Comparison of ENCODE assay signal across 32 mouse cellular contexts in genomic region chr6:117800824-117801223, GRCm38 (mm10). TPM values are rescaled to one million over a fixed set of nuclear protein-coding genes. Genes with fewer than 3 reads are reported as not detected.
DNase-seq lines count a peak whose midpoint lies in the region; ATAC-seq lines count a peak whose summit lies in the region.
"Had no signal": no experiment of that assay in that cellular context is flagged by ENCODE, and none has a peak within 500 bp of the region (broad histone marks: within the 10 kb centered on the region; RNA-seq: fewer than 3 reads in every experiment).

No protein-coding gene starts in this region.

- H3K27me3 ChIP-seq in intestine, embryonic 15.5 days (replicated peaks) = no peaks in the 10 kb centered on the region
- H3K27me3 ChIP-seq: embryonic facial prominence, embryonic 15.5 days; limb, embryonic 13.5 days; lung, embryonic 15.5 days; neural tube, embryonic 12.5 days had no signal

- WGBS in intestine, embryonic 15.5 days = 86% methylated on average over 7 of the region's 7 CpGs

- H3K27ac ChIP-seq in intestine, embryonic 15.5 days = no peak overlapping the region
- H3K27ac ChIP-seq: embryonic facial prominence, embryonic 10.5 days; embryonic facial prominence, embryonic 15.5 days; kidney, postnatal 0 days; limb, embryonic 13.5 days; lung, embryonic 15.5 days; midbrain, embryonic 10.5 days; neural tube, embryonic 12.5 days; stomach, postnatal 0 days had no signal

- intact Hi-C loops in left cerebral cortex, postnatal 4 days (cut with DNase I) = no loop called here

- ATAC-seq in intestine, embryonic 15.5 days = no peak
- ATAC-seq: CD4-positive, CD25-positive, alpha-beta regulatory T cell, adult 4 months; forebrain, embryonic 14.5 days; hindbrain, embryonic 16.5 days; intestine, embryonic 16.5 days had no signal

- no peaks in the 10 kb centered on the region for H3K9me3 ChIP-seq in intestine, embryonic 15.5 days
- H3K9me3 ChIP-seq: embryonic facial prominence, embryonic 10.5 days; embryonic facial prominence, embryonic 15.5 days; limb, embryonic 13.5 days; lung, embryonic 15.5 days; midbrain, embryonic 10.5 days; neural tube, embryonic 12.5 days had no signal

- no peaks in the 10 kb centered on the region for H3K4me1 ChIP-seq in intestine, embryonic 15.5 days (replicated peaks)
- H3K4me1 ChIP-seq: embryonic facial prominence, embryonic 15.5 days; limb, embryonic 13.5 days; lung, embryonic 15.5 days; neural tube, embryonic 12.5 days had no signal

- no peaks in the 10 kb centered on the region for H3K36me3 ChIP-seq in intestine, embryonic 15.5 days
- H3K36me3 ChIP-seq: embryonic facial prominence, embryonic 10.5 days; embryonic facial prominence, embryonic 15.5 days; limb, embryonic 13.5 days; lung, embryonic 15.5 days; midbrain, embryonic 10.5 days; neural tube, embryonic 12.5 days had no signal

- peak; percentile 34 to 64 for DNase-seq in frontal cortex, postnatal 36 days (ENCODE audit: low spot score in 2 of 2)
- no peak for DNase-seq in frontal cortex, postnatal 10 days (ENCODE audit: low spot score in 2 of 2)
- peak; percentile 28 for DNase-seq in left cerebral cortex, adult 11 months (ENCODE audit: low spot score)
- DNase-seq in left cerebral cortex, postnatal 4 days = no peak
- peak; percentile 28 to 31 for DNase-seq in right cerebral cortex, adult 2 months (ENCODE audit: low spot score in 2 of 2)
- no peak for DNase-seq in right cerebral cortex, postnatal 14 days
- DNase-seq: adrenal gland, postnatal 25 days; cerebellum, adult 18-20 months; cerebellum, postnatal 10 days; gastrocnemius, postnatal 25 days; heart, adult 18-20 months; heart, postnatal 36 days; kidney, adult 8-10 months; kidney, postnatal 4 days; thymus, adult 2 months; thymus, postnatal 36 days had no signal

- no peak overlapping the region for H3K9ac ChIP-seq in intestine, embryonic 15.5 days
- H3K9ac ChIP-seq: embryonic facial prominence, embryonic 15.5 days; limb, embryonic 13.5 days; lung, embryonic 15.5 days; neural tube, embryonic 12.5 days had no signal

- H3K4me3 ChIP-seq in intestine, embryonic 15.5 days (replicated peaks) = no peak overlapping the region
- H3K4me3 ChIP-seq: embryonic facial prominence, embryonic 10.5 days; embryonic facial prominence, embryonic 15.5 days; limb, embryonic 13.5 days; lung, embryonic 15.5 days; midbrain, embryonic 10.5 days; myocyte; neural tube, embryonic 12.5 days had no signal

- no peak overlapping the region for H3K4me2 ChIP-seq in intestine, embryonic 15.5 days (replicated peaks)
- H3K4me2 ChIP-seq: embryonic facial prominence, embryonic 15.5 days; heart, embryonic 11.5 days; limb, embryonic 13.5 days; liver, embryonic 11.5 days; lung, embryonic 15.5 days; neural tube, embryonic 12.5 days had no signal

RNA-seq across cellular contexts. Expression of gene Zfp637, which starts 40.2 kb away (rescaled TPM):
- 10 to 100 TPM; 69.2 to 70.2 TPM for total RNA-seq in left cerebral cortex, postnatal 4 days (2021)
- 84.7 and 90.5 TPM in 2 replicates for polyA plus RNA-seq in intestine, embryonic 15.5 days (2015; fragmentation: Nextera tagmentation; extraction: Ambion mirVana)

Comparison
In these comparisons a context has a peak if more than half of its experiments do, and no peak if none do; other contexts are left out.
1. DNase-seq: peak in frontal cortex, postnatal 36 days (2 of 2), left cerebral cortex, adult 11 months (single experiment) and right cerebral cortex, adult 2 months (2 of 2); none in frontal cortex, postnatal 10 days (0 of 2), left cerebral cortex, postnatal 4 days (single experiment) and right cerebral cortex, postnatal 14 days (single experiment).